Mouse (Mus musculus) frontal cortex, adult 2 months (tissue): ENCODE measurements around the gene Sec1. TPM values are rescaled to one million over a fixed set of nuclear protein-coding genes. Genes with fewer than 3 reads are reported as not detected.
A peak's percentile ranks its signal among the peaks of the same experiment; 100 is the strongest.

Experiments
- DNase-seq, 2 experiments: peaks; one replicate each; pipeline ENCODE4 v3.0.0; 2022; ENCODE audit warnings: low spot score in 1 of 2; ENCODE audit errors: extremely low spot score in 1 of 2
- polyA plus RNA-seq: library from polyadenylated mRNA; depleted of rRNA; stranded (reverse); fragments of >200 nt; gene quantifications from 2 replicates; pipeline ENCODE4 v1.2.3, GENCODE M21; 2012; rRNA removed

Sec1 gene
- polyA plus RNA-seq, result 1.4 TPM in 2 replicates

DNA sequence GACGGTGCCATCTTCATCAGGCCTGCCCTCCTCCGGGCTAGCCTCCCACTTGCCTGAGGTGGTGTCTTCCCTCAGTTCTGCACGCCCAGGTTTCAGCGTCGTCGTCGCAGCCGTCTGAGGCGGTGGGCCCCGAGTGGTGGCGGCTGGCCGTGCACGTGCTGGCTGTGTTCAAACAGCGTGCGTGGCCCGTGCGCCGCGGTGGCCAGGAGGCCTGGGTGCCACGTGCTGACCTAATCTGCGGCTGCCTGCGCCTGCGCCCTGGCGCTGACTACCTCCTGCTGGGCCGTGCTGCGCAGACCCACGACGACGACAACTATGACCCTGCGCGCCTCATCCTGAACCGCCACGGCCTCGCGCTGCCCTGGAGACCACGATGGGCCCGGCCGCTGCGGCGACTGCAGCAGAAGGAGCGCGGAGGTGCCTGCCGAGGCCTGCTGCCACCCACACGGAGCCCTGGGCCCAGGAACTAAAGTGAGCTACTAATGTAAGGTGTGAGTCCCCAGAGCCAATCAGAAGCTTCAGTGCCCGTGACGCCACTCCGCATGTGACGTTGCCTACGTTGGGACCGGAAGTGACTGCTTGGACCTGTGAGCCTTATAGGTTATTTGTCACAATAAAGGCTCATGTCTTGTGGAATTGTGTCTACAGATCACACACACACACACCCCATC lies at the start of gene Sec1:
Gene Sec1 (minus strand): TSS at position 482 of the 671 bp plus-strand sequence.
- no peak for DNase-seq

DNA sequence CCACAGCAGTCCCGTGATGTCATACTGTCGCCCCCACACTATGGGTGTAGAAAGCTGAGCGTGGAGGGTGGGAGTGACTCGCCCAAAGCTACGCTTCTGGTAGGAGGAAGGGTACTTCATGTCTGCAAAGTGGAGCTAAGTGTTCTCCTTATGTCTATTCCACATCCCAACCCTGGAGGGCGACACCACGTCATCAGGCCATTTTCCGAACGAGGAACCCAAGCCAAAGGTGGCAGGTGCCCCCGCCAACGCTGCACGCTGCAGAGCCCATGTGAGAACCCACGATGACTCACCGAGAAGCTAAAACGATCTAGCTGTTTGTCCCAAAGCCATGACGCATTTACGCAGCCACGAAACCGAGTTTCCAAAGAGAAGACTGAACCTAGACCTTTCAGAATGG lies 48.1 kb upstream of the Sec1 start:
- DNase-seq, result peak; percentile 82 to 90

DNA sequence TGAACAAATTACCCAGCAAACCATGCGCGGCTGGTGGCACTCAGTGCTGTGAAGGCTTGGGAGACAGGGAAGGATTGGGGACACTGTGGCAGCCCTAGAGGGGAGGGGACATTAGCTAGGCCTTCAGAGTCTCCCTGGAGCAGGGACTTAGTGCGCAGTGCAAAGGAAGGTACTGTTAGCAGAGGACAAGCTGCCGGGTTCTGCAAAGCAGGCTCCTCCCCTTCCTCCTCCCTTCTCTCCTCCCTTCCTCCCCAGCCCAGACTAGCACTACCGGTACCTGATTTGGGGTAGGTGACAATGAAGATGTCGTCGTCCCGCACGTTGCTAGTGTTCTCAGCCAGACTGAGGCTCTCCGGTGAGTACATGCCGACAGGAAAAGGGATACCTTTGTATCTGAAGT lies 47.6 kb upstream of the Sec1 start:
- peak in 1 of 2 experiments; percentile 53 for DNase-seq

DNA sequence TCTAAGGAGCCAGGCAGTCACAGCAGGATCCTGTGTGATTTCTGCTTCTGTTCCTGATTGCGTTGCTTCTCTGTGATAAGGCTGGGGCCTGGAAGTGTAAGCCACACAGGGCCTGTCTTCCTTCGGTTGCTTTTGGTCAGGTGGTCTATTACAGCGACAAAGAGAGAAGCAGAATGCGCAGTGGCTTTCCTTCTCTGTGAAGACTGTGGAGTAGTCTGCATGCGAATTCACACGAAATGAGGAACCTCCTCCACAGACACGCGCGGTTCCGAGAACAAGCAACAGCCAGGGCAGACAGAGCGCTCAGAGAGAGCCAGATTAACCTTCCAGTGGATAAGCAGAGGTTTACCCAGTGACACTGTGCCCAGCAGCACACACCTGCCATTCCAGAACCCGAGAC lies 47.1 kb upstream of the Sec1 start:
- DNase-seq, result peak in 1 of 2 experiments; percentile 36

DNA sequence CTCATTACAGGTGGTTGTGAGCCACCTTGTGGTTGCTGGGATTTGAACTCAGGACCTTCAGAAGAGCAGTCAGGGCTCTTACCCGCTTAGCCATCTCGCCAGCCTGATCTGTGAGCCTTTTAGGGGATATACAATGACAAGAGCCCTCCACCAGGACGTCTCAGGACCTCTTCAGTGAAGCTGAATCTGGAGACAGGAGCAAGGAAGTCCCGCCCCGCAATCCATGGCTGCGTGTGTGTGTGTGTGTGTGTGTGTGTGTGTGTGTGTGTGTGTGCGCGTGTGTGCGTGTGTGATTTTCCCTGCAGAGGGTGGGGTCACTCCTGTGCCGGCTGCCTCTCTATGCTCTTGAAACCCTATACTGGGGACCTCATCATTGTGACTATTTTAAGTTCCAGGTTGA lies 45.6 kb upstream of the Sec1 start:
- DNase-seq, result no peak

DNA sequence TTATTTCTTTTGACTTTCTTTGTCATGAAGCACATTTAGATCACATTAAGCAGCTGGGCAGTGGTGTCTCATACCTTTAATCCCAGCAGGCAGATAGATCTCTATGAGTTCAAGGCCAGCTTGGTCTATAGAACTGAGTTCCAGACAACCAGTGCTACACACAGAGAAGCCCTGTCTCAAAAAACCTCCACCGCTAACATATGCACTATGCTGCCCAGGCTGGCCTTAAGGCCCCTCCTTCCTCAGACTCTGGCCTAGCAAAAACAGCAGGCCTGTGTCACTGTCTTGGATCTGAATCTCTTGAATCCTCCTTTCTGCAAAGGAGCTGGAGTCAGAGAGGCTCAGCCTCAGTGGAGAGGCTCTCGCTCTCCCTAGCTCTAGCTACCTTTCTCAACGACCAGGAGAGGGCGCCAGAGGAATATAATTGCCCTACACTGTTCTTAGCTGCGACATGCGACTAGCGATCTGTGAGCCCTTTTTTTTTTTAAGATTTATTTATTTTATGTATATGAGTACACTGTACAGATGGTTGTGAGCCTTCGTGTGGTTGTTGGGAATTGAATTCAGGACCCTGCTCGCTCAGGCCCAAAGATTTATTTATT lies 45.1 kb upstream of the Sec1 start:
- peak; percentile 63 to 94 for DNase-seq

DNA sequence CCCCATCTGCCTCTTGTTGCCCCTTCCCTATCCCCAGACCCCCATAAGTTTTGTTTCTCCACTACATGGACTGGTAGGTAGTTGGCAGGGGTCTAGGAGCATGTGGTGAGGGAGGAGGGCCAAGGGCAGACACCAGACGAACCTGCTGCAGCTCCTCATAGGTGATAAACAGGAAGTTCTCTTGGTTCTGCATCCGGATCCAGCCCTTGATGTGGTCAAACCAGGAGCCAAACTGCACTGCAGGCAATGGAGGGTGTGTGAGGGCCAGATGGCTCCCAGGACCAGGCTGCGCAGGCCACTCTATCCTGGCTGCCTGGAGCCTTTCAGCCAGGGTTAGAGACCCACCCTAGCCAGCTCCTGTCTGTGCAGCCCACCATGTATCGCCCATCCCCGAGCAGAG lies 39.3 kb upstream of the Sec1 start:
- no peak for DNase-seq

DNA sequence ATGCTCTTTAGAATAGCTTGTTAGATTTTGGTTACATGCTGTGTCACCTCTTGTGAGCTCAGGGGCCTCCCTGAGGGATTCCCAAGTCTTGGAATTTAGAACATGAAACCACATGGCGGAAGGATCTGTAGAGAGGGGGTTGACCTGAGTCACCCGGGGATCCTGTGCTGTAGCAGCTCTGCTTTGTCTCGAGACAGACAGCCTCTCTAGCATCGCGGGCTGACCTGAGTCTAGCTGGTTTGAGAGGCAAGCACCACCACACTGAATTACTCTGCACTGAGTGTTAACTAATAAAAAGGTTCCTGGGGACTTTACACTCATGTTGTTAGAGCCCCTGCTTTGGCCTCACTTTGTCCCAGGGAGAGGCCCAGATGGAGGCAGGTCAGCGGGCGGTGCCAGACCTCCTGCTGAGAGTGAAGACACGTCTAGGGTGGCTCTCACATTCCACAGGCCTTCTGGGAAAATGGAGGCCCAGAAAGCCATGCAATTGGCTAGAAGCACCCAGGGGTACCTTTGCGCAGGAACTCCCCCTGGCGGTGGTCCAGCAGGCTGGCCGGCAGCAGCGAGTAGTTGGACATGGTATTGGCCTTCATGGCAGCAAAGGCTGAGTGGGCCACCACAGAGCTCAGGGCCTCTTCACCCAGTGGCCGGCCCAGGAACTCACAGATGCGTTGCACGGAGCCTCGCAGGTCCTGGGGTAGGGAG lies 36.7 kb upstream of the Sec1 start:
- no peak for DNase-seq

DNA sequence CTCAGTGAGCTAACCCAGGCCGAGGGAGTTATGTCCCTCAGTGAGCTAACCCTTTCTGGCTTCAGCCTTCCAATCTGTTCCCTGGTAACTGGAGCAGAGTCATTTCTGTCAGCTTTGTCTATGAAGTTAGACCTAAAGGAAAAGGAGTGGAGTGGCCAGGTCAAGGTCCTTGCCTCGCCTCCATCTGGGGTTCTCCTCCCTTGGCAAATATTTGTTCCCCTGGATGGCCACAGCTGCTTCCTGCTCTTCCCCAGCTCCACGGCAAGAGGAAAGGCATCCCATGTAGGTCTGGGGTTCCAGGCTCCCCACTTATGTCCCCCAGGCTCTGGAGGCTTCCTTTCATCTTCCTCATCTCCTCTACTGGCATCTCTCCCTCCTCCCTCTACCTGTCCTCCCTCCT lies 33.4 kb upstream of the Sec1 start:
- DNase-seq, result no peak

DNA sequence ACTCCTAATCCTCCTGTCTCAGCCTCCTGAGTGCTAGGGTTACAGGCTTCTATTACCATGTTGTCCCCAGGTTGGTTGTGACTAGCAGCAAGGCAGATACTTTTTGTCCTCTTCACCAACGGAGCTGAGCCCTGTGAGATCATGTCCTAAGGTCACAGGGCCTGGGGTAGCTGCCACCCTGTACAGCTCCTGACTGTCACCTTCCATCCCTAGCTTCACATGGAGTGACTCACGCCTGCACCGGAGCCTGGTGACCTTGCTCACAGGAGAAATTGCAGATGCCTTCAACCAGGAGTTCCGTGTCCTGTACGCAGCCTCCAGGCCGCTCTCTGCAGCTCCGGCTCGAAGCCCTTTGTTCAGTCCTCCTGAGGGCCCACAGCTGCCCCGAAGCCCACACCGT lies 32.2 kb upstream of the Sec1 start:
- DNase-seq, result no peak

DNA sequence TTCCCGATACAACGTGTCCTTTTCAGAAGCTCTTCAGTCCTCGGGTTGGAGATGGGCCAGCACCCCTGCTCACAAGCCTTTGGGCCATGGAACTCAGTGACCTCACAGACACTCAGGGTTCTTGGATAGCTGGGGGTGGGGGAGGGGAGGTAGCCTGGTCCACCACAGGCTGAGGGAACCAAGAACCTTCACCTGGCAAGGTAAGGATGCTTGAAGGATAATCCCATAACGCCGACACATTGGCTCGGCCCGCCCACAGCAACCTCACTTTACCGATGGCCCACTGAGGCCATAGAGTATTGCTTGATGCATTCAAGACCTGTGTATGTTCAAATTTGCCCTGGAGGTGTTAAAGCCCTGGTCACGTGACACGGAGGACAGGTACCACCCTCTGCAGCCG lies 31.5 kb upstream of the Sec1 start, which contains the start of gene Spaca4:
Gene Spaca4 (minus strand): TSS at position 101 of the 400 bp plus-strand sequence.
- DNase-seq, result no peak

DNA sequence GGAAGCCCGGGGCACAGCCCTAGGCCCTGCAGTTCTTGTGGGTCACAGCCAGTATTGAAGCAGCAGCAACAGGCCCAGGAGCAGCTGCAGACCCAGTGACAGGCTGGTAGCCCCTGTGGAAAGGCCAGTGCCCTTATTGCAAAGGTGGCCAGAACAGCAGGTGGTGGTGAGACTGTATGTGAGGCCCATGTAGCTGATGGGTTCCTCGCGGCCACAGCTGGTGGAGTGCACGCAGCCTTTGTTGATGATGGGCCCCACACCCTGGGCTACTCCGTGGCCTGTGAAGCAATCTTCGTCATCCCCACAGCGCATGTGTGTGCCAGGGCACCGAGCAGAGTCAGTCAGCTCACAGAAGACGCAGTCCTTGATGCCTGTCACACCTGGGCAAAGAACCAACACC lies 30.9 kb upstream of the Sec1 start:
- DNase-seq, result no peak

DNA sequence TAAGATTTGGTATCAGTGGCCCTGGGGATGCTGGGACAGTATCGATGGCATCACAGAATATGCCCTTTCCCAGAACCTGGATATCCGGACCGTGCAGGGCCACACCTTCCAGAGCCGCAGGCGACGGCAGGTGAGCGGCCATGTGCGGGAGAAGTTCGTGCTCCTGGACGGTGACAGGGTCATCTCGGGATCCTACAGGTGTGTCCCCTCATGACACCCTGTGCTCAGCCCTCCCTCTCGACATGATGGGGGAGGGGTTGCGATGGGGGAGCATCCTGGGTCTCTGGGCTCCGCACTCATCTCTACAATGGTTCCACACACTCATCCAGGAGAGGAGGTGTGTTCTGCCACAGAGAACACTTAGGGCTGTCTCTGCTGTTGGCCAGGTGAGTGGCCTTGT lies 29.6 kb upstream of the Sec1 start:
- DNase-seq, result no peak

DNA sequence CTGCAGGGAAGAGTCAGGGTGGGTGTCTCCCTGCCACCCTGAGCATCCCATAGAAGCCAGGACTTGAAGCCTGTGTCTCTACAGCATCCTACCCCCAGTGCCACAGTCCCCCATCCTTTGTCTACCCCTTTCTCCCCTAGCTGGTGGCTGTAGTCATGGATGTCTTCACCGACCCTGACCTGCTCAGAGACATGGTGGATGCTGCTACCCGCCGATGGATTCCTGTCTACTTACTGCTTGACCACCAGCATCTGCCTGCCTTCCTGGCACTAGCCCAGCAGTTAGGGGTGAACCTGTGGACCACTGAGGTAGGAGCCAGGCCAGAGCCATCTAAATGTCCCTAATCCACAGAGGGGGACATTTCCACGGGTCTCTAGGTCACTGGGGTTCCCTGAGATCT lies 29.1 kb upstream of the Sec1 start:
- DNase-seq, result no peak

DNA sequence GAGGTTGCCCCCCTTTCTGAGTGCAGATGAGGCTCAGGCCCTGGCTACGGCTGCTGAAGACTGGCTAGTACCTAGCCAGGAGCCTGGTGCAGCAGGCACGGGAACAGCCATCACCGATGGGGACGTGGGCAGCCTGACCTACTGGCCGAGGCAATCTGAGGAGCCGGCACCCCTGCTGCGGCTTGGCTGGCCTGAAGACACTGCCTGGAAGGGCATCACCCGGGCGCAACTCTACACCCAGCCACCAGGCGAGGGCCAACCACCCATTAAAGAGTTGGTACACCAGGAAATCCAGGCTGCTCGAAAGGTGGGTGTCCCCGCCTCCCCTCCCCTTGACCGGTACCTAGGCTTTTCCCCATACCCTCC lies 28.1 kb upstream of the Sec1 start:
- DNase-seq, result no peak

DNA sequence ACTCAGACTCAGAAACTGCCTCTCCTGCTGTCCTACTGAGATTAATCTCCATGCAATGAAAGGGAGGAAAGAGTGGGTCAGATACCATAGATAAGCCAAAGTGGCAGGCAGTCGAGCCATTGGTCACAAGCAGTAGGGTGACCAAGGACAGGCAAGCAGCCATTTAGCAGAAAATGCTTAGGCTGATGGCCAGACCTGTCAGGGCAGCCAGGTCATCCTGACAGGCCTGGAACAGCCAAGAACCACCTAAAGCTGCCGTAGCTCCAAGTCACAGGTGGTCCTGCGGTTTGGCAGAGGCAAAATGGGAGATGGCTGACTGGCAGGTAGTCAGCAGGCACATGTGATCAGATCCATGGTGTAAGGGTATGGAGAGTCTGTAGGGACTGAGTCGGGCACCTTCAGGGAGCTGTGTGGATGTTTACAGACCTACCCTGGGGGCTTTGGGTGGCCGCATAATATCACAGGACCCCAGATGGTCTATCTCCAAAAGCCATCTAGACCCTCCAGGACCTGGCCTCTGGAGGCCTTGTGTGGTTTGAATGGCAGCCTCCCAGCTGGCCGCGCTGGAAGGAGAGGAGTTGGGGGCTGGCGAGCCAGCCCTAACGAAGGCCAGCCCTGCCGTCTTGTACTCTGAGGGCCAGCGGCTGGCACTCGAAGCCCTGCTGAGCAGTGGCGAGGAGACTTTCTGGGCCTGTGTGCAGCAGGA lies 27.6 kb upstream of the Sec1 start:
- DNase-seq, result no peak

DNA sequence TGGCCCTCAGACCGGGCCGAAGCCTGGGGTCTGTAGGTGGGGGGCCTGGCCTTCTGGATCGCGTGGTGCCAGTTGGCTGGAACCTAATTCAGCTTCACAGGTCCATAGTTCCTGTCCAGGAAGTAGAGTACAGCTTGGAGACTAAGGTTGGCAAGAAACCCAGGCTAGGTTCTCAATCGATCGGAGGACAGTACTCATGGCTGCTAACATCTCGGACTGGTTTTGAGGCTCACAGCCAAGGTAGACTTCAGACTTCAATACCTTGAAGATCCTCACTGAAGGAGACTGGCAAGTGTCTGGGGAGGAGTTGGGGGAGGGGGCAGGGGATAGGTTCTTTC lies 27.0 kb upstream of the Sec1 start:
- no peak for DNase-seq

DNA sequence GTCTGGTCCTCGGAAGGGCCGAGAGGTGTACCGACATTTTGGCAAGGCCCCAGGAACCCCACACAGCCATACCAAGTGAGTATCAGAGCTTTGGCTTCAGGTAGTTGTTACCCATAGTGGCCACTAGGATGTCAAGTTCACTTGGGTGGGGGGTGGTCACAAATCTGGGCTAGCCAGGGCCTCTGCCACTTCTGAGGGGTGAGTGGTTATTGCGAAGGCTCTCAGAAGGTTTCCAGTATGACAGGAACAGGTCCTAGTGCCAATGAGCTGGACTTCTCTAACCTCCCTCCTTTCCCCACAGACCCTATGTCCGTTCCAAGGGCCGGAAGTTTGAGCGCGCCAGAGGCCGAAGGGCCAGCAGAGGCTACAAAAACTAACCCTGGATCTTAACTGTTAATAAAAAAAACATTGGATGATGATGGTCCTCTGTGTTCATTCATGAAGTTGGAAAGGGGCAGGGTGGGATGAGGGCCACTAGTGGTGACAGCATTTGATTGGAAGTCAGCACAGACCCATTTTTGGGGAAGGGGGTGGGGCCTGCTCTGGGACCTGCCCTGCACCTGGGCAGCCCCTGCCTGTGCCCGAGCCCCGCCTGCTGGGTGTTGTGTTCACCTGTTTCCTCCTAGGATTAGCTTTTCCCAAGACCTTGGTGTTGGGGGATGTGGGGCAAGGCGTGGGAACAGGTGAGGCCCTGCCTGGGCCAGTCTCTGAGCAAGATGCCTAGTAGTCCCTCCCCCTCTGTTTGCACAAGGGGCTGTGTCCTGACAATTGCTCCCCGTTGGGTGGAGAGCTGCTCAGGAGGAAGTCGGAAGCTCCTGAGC lies 26.4 kb upstream of the Sec1 start, which contains the start of gene Fam83e:
Gene Fam83e (plus strand): TSS at position 800 of the 821 bp plus-strand sequence.
- no peak for DNase-seq

DNA sequence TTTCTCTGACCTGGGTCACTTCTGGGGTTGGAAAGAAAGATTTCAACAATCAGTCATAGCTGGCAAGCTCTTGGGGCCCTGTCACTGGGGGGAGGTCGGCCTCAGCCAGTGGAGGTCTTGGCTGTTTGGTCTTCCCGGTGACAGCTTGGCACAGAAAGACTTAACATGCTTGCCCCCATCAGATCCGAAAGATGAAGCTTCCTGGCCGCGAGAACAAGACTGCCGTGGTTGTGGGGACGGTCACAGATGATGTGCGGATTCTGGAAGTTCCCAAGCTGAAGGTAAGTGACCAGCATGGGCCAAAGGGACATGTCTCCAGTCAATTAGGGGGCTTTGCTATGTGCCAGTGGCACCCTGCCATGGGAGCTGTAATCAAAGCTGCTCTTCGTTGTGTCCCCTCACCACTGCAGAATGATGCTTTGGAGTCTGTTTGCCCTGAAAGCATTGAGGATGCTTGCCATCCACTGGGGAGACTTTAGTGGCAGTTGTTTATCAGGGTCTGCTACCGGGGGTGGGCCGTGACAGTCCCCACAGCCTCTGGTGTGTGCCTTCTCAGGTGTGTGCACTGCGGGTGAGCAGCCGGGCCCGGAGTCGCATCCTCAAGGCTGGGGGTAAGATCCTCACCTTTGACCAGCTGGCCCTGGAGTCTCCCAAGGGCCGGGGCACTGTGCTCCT lies 25.7 kb upstream of the Sec1 start:
- no peak for DNase-seq

DNA sequence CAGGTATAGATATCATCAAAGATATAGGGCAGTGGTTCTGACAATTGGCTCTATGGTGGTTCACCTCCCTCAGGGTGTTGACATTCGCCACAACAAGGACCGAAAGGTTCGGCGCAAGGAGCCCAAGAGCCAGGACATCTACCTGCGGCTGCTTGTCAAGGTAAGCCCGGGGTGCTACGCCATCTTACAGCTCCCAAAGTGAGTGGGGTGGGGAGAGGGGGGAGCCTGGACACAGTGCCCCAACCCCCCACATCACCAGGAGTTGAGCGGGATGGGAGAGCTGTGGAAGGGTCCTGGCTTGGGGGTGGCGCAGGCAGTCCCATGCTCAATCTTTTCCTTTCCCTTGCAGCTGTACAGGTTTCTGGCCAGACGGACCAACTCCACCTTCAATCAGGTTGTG lies 25.0 kb upstream of the Sec1 start:
- DNase-seq, result no peak
